Mouse (Mus musculus) small intestine, adult 2 months (tissue): ENCODE measurements around the gene Tmem203.

Source experiments
- CTCF ChIP-seq: fragments of 200-500 bp; IDR thresholded peaks from 2 replicates; pipeline ENCODE4 v1.5.1; 2012; ENCODE audit warnings: low read depth, mild to moderate bottlenecking, control low read depth, inconsistent platforms, low read length, moderate library complexity, mixed read lengths; ENCODE audit not compliant: insufficient replicate concordance, insufficient read length; ENCODE audit errors: extremely low read depth
- POLR2A ChIP-seq: fragments of 200-500 bp; IDR thresholded peaks from 2 replicates; pipeline ENCODE4 v1.6.1; 2012; ENCODE audit warnings: low read depth, mild to moderate bottlenecking, control low read depth, inconsistent platforms, low read length, moderate library complexity

DNA sequence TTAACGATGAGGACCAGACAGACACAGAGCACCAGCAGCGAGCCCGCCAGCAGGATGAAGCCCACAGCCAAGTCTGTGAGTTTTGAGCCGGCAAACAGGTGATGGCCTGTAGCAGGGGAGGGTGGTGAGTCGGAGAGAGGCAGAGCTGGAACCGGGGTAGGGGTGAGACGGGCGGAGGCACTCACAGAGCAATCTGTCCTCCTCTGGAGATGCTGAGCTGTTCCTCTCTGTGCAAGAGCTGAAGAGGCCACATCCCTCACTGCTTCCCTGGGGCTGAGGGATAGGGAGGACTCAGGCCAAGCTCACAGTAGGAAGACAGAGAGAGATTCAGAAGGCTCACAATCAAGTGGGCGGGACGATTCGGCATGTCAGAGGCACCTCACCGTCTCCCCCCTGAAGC lies 24.2 kb upstream of the Tmem203 start:
- no peak for TF ChIP-seq POLR2A
- no peak for TF ChIP-seq CTCF
